Mouse (Mus musculus): ENCODE measurements around the gene Slc4a3. TPM values are rescaled to one million over a fixed set of nuclear protein-coding genes. Genes with fewer than 3 reads are reported as not detected.

The Slc4a3 gene
- polyA plus RNA-seq, 1 experiment from 2014 or later: 15.4 TPM

- Histone ChIP-seq H3K9ac (ENCODE audit: low read length) (no peak overlapping the region), H3K27ac (ENCODE audit: low read length) (no peak overlapping the region), H3K4me3 (replicated peaks; ENCODE audit: low read length) (no peak overlapping the region), H3K27me3 (ENCODE audit: control insufficient read depth, insufficient read depth, low read length) (no peaks in the 10 kb centered on the region), H3K4me2 (ENCODE audit: low read depth, low read length) (no peak overlapping the region), H3K9me3 (replicated peaks; ENCODE audit: control insufficient read depth, low read length) (no peaks in the 10 kb centered on the region), H3K36me3 (ENCODE audit: control insufficient read depth, insufficient read depth, low read length) (no peaks in the 10 kb centered on the region), H3K4me1 (ENCODE audit: control insufficient read depth, insufficient read depth, low read length) (no peaks in the 10 kb centered on the region)
- no peak for ATAC-seq (ENCODE audit: insufficient read depth, low FRiP score)
- WGBS: 28% methylated on average over 11 of the region's 12 CpGs
Measured at GRCm38 (mm10) chr1:75601738-75602137, 55.7 kb downstream of the Slc4a3 start.

- 79% methylated on average over 7 of the region's 7 CpGs for WGBS
- no peak overlapping the region for H3K4me2 ChIP-seq (ENCODE audit: low read depth, low read length)
- ATAC-seq (ENCODE audit: insufficient read depth, low FRiP score): no peak
- H3K9ac ChIP-seq (ENCODE audit: low read length): no peak overlapping the region
- H3K4me3 ChIP-seq (replicated peaks; ENCODE audit: low read length): no peak overlapping the region
- H3K36me3 ChIP-seq (ENCODE audit: control insufficient read depth, insufficient read depth, low read length): no peaks in the 10 kb centered on the region
- H3K27ac ChIP-seq (ENCODE audit: low read length): no peak overlapping the region
- H3K27me3 ChIP-seq (ENCODE audit: control insufficient read depth, insufficient read depth, low read length): no peaks in the 10 kb centered on the region
- no peaks in the 10 kb centered on the region for H3K9me3 ChIP-seq (replicated peaks; ENCODE audit: control insufficient read depth, low read length)
- no peaks in the 10 kb centered on the region for H3K4me1 ChIP-seq (ENCODE audit: control insufficient read depth, insufficient read depth, low read length)
Measured at GRCm38 (mm10) chr1:75603584-75603983, 57.5 kb downstream of the Slc4a3 start.

GRCm38 (mm10) chr1:75608225-75608624, 62.2 kb downstream of the Slc4a3 start:
- WGBS: 87% methylated on average over 7 of the region's 7 CpGs
- Histone ChIP-seq H3K27me3 (ENCODE audit: control insufficient read depth, insufficient read depth, low read length) (no peaks in the 10 kb centered on the region), H3K4me1 (ENCODE audit: control insufficient read depth, insufficient read depth, low read length) (no peaks in the 10 kb centered on the region), H3K9me3 (replicated peaks; ENCODE audit: control insufficient read depth, low read length) (no peaks in the 10 kb centered on the region), H3K27ac (ENCODE audit: low read length) (no peak overlapping the region), H3K4me2 (ENCODE audit: low read depth, low read length) (no peak overlapping the region), H3K36me3 (ENCODE audit: control insufficient read depth, insufficient read depth, low read length) (no peaks in the 10 kb centered on the region), H3K9ac (ENCODE audit: low read length) (no peak overlapping the region), H3K4me3 (replicated peaks; ENCODE audit: low read length) (no peak overlapping the region)
- no peak for ATAC-seq (ENCODE audit: insufficient read depth, low FRiP score)

GRCm38 (mm10) chr1:75608625-75609263, 62.7 kb downstream of the Slc4a3 start:
- Histone ChIP-seq H3K4me2 (ENCODE audit: low read depth, low read length) (no peak overlapping the region), H3K4me3 (replicated peaks; ENCODE audit: low read length) (no peak overlapping the region), H3K9ac (ENCODE audit: low read length) (no peak overlapping the region), H3K4me1 (ENCODE audit: control insufficient read depth, insufficient read depth, low read length) (no peaks in the 10 kb centered on the region), H3K9me3 (replicated peaks; ENCODE audit: control insufficient read depth, low read length) (no peaks in the 10 kb centered on the region), H3K36me3 (ENCODE audit: control insufficient read depth, insufficient read depth, low read length) (no peaks in the 10 kb centered on the region), H3K27ac (ENCODE audit: low read length) (no peak overlapping the region), H3K27me3 (ENCODE audit: control insufficient read depth, insufficient read depth, low read length) (no peaks in the 10 kb centered on the region)
- ATAC-seq (ENCODE audit: insufficient read depth, low FRiP score): no peak
- WGBS: 77% methylated on average over 11 of the region's 11 CpGs

- ATAC-seq (ENCODE audit: insufficient read depth, low FRiP score): no peak
- 79% methylated on average over 9 of the region's 9 CpGs for WGBS
- Histone ChIP-seq H3K27ac (ENCODE audit: low read length) (no peak overlapping the region), H3K27me3 (ENCODE audit: control insufficient read depth, insufficient read depth, low read length) (no peaks in the 10 kb centered on the region), H3K4me1 (ENCODE audit: control insufficient read depth, insufficient read depth, low read length) (no peaks in the 10 kb centered on the region), H3K4me3 (replicated peaks; ENCODE audit: low read length) (no peak overlapping the region), H3K4me2 (ENCODE audit: low read depth, low read length) (no peak overlapping the region), H3K36me3 (ENCODE audit: control insufficient read depth, insufficient read depth, low read length) (no peaks in the 10 kb centered on the region), H3K9ac (ENCODE audit: low read length) (no peak overlapping the region), H3K9me3 (replicated peaks; ENCODE audit: control insufficient read depth, low read length) (no peaks in the 10 kb centered on the region)
Measured at GRCm38 (mm10) chr1:75609264-75609662, 63.2 kb downstream of the Slc4a3 start.

- H3K27me3 ChIP-seq (ENCODE audit: control insufficient read depth, insufficient read depth, low read length): no peaks in the 10 kb centered on the region
- WGBS: 43% methylated on average over 8 of the region's 8 CpGs
- no peaks in the 10 kb centered on the region for H3K9me3 ChIP-seq (replicated peaks; ENCODE audit: control insufficient read depth, low read length)
- H3K4me2 ChIP-seq (ENCODE audit: low read depth, low read length): no peak overlapping the region
- no peak overlapping the region for H3K27ac ChIP-seq (ENCODE audit: low read length)
- no peak overlapping the region for H3K9ac ChIP-seq (ENCODE audit: low read length)
- H3K4me1 ChIP-seq (ENCODE audit: control insufficient read depth, insufficient read depth, low read length): no peaks in the 10 kb centered on the region
- no peaks in the 10 kb centered on the region for H3K36me3 ChIP-seq (ENCODE audit: control insufficient read depth, insufficient read depth, low read length)
- no peak for ATAC-seq (ENCODE audit: insufficient read depth, low FRiP score)
- no peak overlapping the region for H3K4me3 ChIP-seq (replicated peaks; ENCODE audit: low read length)
Measured at GRCm38 (mm10) chr1:75610553-75610952, 64.5 kb downstream of the Slc4a3 start.

Other genes with a start within 250 kb of the Slc4a3 start
- gene Dnpep, start 228.3 kb upstream of the Slc4a3 start, polyA plus RNA-seq (2015; fragmentation: Nextera tagmentation; extraction: Ambion mirVana): 125 and 139 TPM in 2 replicates
- gene Des, start 185.9 kb upstream of the Slc4a3 start, polyA plus RNA-seq (2015; fragmentation: Nextera tagmentation; extraction: Ambion mirVana): 166 and 194 TPM in 2 replicates
- 41.1 and 41.2 TPM in 2 replicates for gene Speg, start 171.0 kb upstream of the Slc4a3 start, polyA plus RNA-seq (2015; fragmentation: Nextera tagmentation; extraction: Ambion mirVana)
- 104 and 127 TPM in 2 replicates for gene Gmppa, start 110.3 kb upstream of the Slc4a3 start, polyA plus RNA-seq (2015; fragmentation: Nextera tagmentation; extraction: Ambion mirVana)
- 1.3 and 1.4 TPM in 2 replicates for gene Asic4, start 95.8 kb upstream of the Slc4a3 start, polyA plus RNA-seq (2015; fragmentation: Nextera tagmentation; extraction: Ambion mirVana)
- 28.0 and 28.1 TPM in 2 replicates for gene Chpf, start 67.0 kb upstream of the Slc4a3 start, polyA plus RNA-seq (2015; fragmentation: Nextera tagmentation; extraction: Ambion mirVana)
- 1.6 and 2.1 TPM in 2 replicates for gene Tmem198, start 66.7 kb upstream of the Slc4a3 start, polyA plus RNA-seq (2015; fragmentation: Nextera tagmentation; extraction: Ambion mirVana)
- gene Obsl1, start 39.8 kb upstream of the Slc4a3 start, polyA plus RNA-seq (2015; fragmentation: Nextera tagmentation; extraction: Ambion mirVana): 34.1 and 44.4 TPM in 2 replicates
- 7.4 and 8.3 TPM in 2 replicates for gene Inha, start 39.2 kb upstream of the Slc4a3 start, polyA plus RNA-seq (2015; fragmentation: Nextera tagmentation; extraction: Ambion mirVana)
- 18.6 and 19.8 TPM in 2 replicates for gene Stk11ip, start 24.7 kb upstream of the Slc4a3 start, polyA plus RNA-seq (2015; fragmentation: Nextera tagmentation; extraction: Ambion mirVana)